Mouse (Mus musculus): Measurements from ENCODE around the gene Vmn1r86. TPM values are rescaled to one million over a fixed set of nuclear protein-coding genes. Genes with fewer than 3 reads are reported as not detected.

Vmn1r86 gene
- polyA plus RNA-seq, 1 experiment from 2014 or later = not detected

GRCm38 (mm10) chr7:13054287-13055010, 65.3 kb downstream of the Vmn1r86 start, which contains the start of gene Mzf1:
Mzf1 (minus strand) TSS chr7:13054764.
- peak; percentile 96 for ATAC-seq (ENCODE audit: insufficient number of reproducible peaks, insufficient read depth, low FRiP score, low TSS enrichment, low read depth)
- Histone ChIP-seq H3K27ac (peak within 1 kb of the TSS; percentile 80), H3K4me2 (peak within 1 kb of the TSS; percentile 61), H3K4me3 (replicated peaks) (peak within 1 kb of the TSS; percentile 57), H3K27me3 (no peaks in the 10 kb centered on the region), H3K9me3 (no peaks in the 10 kb centered on the region), H3K4me1 (replicated peaks) (no peaks in the 10 kb centered on the region), H3K9ac (replicated peaks) (peak within 1 kb of the TSS; percentile 68), H3K36me3 (no peaks in the 10 kb centered on the region)
- under 1% methylated on average over 41 of the region's 41 CpGs for WGBS

- Histone ChIP-seq H3K9me3 (no peaks in the 10 kb centered on the region), H3K36me3 (no peaks in the 10 kb centered on the region), H3K9ac (replicated peaks) (peak overlapping the region; percentile 68), H3K4me2 (peak overlapping the region; percentile 61), H3K27me3 (no peaks in the 10 kb centered on the region), H3K4me3 (replicated peaks) (peak overlapping the region; percentile 57), H3K4me1 (replicated peaks) (no peaks in the 10 kb centered on the region), H3K27ac (peak overlapping the region; percentile 80; the same call in 1 of the 2 replicates)
- WGBS = 2% methylated on average over 15 of the region's 15 CpGs
- no peak for ATAC-seq (ENCODE audit: insufficient number of reproducible peaks, insufficient read depth, low FRiP score, low TSS enrichment, low read depth)
Measured at GRCm38 (mm10) chr7:13053961-13054286, 65.8 kb downstream of the Vmn1r86 start.

GRCm38 (mm10) chr7:13053501-13053900, 66.2 kb downstream of the Vmn1r86 start:
- 92% methylated on average over 2 of the region's 2 CpGs for WGBS
- H3K4me2 ChIP-seq = peak overlapping the region; percentile 61
- no peaks in the 10 kb centered on the region for H3K36me3 ChIP-seq
- no peak overlapping the region for H3K27ac ChIP-seq
- no peaks in the 10 kb centered on the region for H3K9me3 ChIP-seq
- no peaks in the 10 kb centered on the region for H3K27me3 ChIP-seq
- peak overlapping the region; percentile 68; the same call in 1 of the 2 replicates for H3K9ac ChIP-seq (replicated peaks)
- peak overlapping the region; percentile 57 for H3K4me3 ChIP-seq (replicated peaks)
- H3K4me1 ChIP-seq (replicated peaks) = no peaks in the 10 kb centered on the region
- ATAC-seq (ENCODE audit: insufficient number of reproducible peaks, insufficient read depth, low FRiP score, low TSS enrichment, low read depth) = no peak

GRCm38 (mm10) chr7:13053001-13053400, 66.7 kb downstream of the Vmn1r86 start:
- WGBS = 91% methylated on average over 13 of the region's 13 CpGs
- H3K9ac ChIP-seq (replicated peaks) = no peak overlapping the region

More at GRCm38 (mm10) chr7:13053001-13053400, 66.7 kb downstream of the Vmn1r86 start:
- no peak overlapping the region for H3K4me3 ChIP-seq (replicated peaks)
- H3K27ac ChIP-seq = no peak overlapping the region
- no peaks in the 10 kb centered on the region for H3K9me3 ChIP-seq
- H3K27me3 ChIP-seq = no peaks in the 10 kb centered on the region
- H3K4me2 ChIP-seq = no peak overlapping the region
- no peaks in the 10 kb centered on the region for H3K4me1 ChIP-seq (replicated peaks)
- H3K36me3 ChIP-seq = no peaks in the 10 kb centered on the region
- ATAC-seq (ENCODE audit: insufficient number of reproducible peaks, insufficient read depth, low FRiP score, low TSS enrichment, low read depth) = no peak

Other genes starting within 250 kb of the Vmn1r86 start
- gene Zfp128, start 238.7 kb downstream of the Vmn1r86 start, polyA plus RNA-seq (2016; fragmentation: Nextera tagmentation; extraction: Ambion mirVana) = 7.1 and 8.0 TPM in 2 replicates
- 15.6 and 16.4 TPM in 2 replicates for gene Zscan22, start 222.1 kb downstream of the Vmn1r86 start, polyA plus RNA-seq (2016; fragmentation: Nextera tagmentation; extraction: Ambion mirVana)
- 884 and 916 TPM in 2 replicates for gene Rps5, start 197.6 kb downstream of the Vmn1r86 start, polyA plus RNA-seq (2016; fragmentation: Nextera tagmentation; extraction: Ambion mirVana)
- gene Rnf225, start 192.5 kb downstream of the Vmn1r86 start, polyA plus RNA-seq (2016; fragmentation: Nextera tagmentation; extraction: Ambion mirVana) = 0.70 and 0.83 TPM in 2 replicates
- gene Zfp324, start 154.1 kb downstream of the Vmn1r86 start, polyA plus RNA-seq (2016; fragmentation: Nextera tagmentation; extraction: Ambion mirVana) = 10.9 and 13.3 TPM in 2 replicates
- gene Zfp446, start 142.1 kb downstream of the Vmn1r86 start, polyA plus RNA-seq (2016; fragmentation: Nextera tagmentation; extraction: Ambion mirVana) = 11.4 and 13.5 TPM in 2 replicates
- gene Slc27a5, start 121.7 kb downstream of the Vmn1r86 start, polyA plus RNA-seq (2016; fragmentation: Nextera tagmentation; extraction: Ambion mirVana) = 0.12 TPM in 1 of 2 replicates, not detected in the other
- 496 and 531 TPM in 2 replicates for gene Trim28, start 120.8 kb downstream of the Vmn1r86 start, polyA plus RNA-seq (2016; fragmentation: Nextera tagmentation; extraction: Ambion mirVana)
- gene Zbtb45, start 109.9 kb downstream of the Vmn1r86 start, polyA plus RNA-seq (2016; fragmentation: Nextera tagmentation; extraction: Ambion mirVana) = 28.7 and 29.9 TPM in 2 replicates
- 102 and 104 TPM in 2 replicates for gene Chmp2a, start 85.1 kb downstream of the Vmn1r86 start, polyA plus RNA-seq (2016; fragmentation: Nextera tagmentation; extraction: Ambion mirVana)
- 160 and 165 TPM in 2 replicates for gene Ube2m, start 81.6 kb downstream of the Vmn1r86 start, polyA plus RNA-seq (2016; fragmentation: Nextera tagmentation; extraction: Ambion mirVana)
- gene Mzf1, start 65.2 kb downstream of the Vmn1r86 start, polyA plus RNA-seq (2016; fragmentation: Nextera tagmentation; extraction: Ambion mirVana) = 3.8 and 3.9 TPM in 2 replicates
- gene Vmn1r85, start 24.7 kb downstream of the Vmn1r86 start, polyA plus RNA-seq (2016; fragmentation: Nextera tagmentation; extraction: Ambion mirVana) = not detected in 2 replicates
- gene Vmn1r87, start 20.2 kb upstream of the Vmn1r86 start, polyA plus RNA-seq (2016; fragmentation: Nextera tagmentation; extraction: Ambion mirVana) = not detected in 2 replicates
- not detected in 2 replicates for gene Vmn1r88, start 39.7 kb upstream of the Vmn1r86 start, polyA plus RNA-seq (2016; fragmentation: Nextera tagmentation; extraction: Ambion mirVana)
- gene Vmn1r89, start 93.1 kb upstream of the Vmn1r86 start, polyA plus RNA-seq (2016; fragmentation: Nextera tagmentation; extraction: Ambion mirVana) = not detected in 2 replicates
- gene Lig1, start 157.4 kb upstream of the Vmn1r86 start, polyA plus RNA-seq (2016; fragmentation: Nextera tagmentation; extraction: Ambion mirVana) = 134 and 137 TPM in 2 replicates
- gene Zswim9, start 158.8 kb upstream of the Vmn1r86 start, polyA plus RNA-seq (2016; fragmentation: Nextera tagmentation; extraction: Ambion mirVana) = 12.6 and 15.0 TPM in 2 replicates
- 1.2 and 1.5 TPM in 2 replicates for gene Pla2g4c, start 204.7 kb upstream of the Vmn1r86 start, polyA plus RNA-seq (2016; fragmentation: Nextera tagmentation; extraction: Ambion mirVana)